Mouse (Mus musculus) spleen, postnatal 4 days (tissue): Measurements from ENCODE around the gene Parp12.

ENCODE experiments used
- DNase-seq, 2 experiments: peaks; one replicate each; pipeline ENCODE4 v3.0.0; 2022; ENCODE audit warnings: low spot score in 2 of 2

Gene Parp12

GRCm38 (mm10) chr6:39058389-39058788 lies 59.8 kb downstream of the Parp12 start:
- no peak for DNase-seq

- DNase-seq, result no peak
Observed at GRCm38 (mm10) chr6:39057161-39057560, 61.0 kb downstream of the Parp12 start.

GRCm38 (mm10) chr6:39055831-39056261 lies 62.3 kb downstream of the Parp12 start:
- DNase-seq, result no peak

GRCm38 (mm10) chr6:39054878-39055508 lies 63.2 kb downstream of the Parp12 start:
- DNase-seq, result no peak

- DNase-seq, result no peak
Observed at GRCm38 (mm10) chr6:39054206-39054864, 63.8 kb downstream of the Parp12 start.

GRCm38 (mm10) chr6:39052636-39053035 lies 65.5 kb downstream of the Parp12 start:
- no peak for DNase-seq

GRCm38 (mm10) chr6:39051799-39052556 lies 66.2 kb downstream of the Parp12 start:
- DNase-seq, result no peak

- no peak for DNase-seq
Observed at GRCm38 (mm10) chr6:39050836-39051235, 67.3 kb downstream of the Parp12 start.

- DNase-seq, result no peak
Observed at GRCm38 (mm10) chr6:39049141-39049540, 69.0 kb downstream of the Parp12 start.

GRCm38 (mm10) chr6:39040451-39040850 lies 77.7 kb downstream of the Parp12 start:
- DNase-seq, result no peak
